Mouse (Mus musculus): ENCODE results near the gene Taar6.

GRCm38 (mm10) chr10:24007034-24007433 lies 21.6 kb upstream of the Taar6 start:
- TF ChIP-seq MYB (IDR thresholded peaks at IDR 0.05; ENCODE audit: low read depth, low read length) = no peak
- no peak for TF ChIP-seq SMC3 (IDR thresholded peaks at IDR 0.05; ENCODE audit: low read depth, low read length)
- no peak for TF ChIP-seq MAX (IDR thresholded peaks at IDR 0.05; ENCODE audit: low read length)
- no peak for TF ChIP-seq MAFK (IDR thresholded peaks at IDR 0.05; ENCODE audit: borderline replicate concordance, low read depth, low read length)
- TF ChIP-seq CTCF (IDR thresholded peaks at IDR 0.05 in 2 of 3, conservative IDR thresholded peaks at IDR 0.05 in 1 of 3; ENCODE audit: control insufficient read depth in 1 of 3, insufficient read depth in 1 of 3, low read depth in 2 of 3, low read length in 3 of 3, poor library complexity in 1 of 3, severe bottlenecking in 1 of 3) = no peak
